Mouse (Mus musculus) kidney, adult 9 months (tissue): ENCODE results near the gene Sprr2a1.
"Not testable (repeated sequence)": the region's sequence is repeated elsewhere in the genome, so short reads cannot be mapped to it uniquely, and the experiment has no call there.

Source experiments
- DNase-seq: peaks from one replicate; pipeline ENCODE4 v3.0.0; 2022

Sprr2a1 gene

DNA sequence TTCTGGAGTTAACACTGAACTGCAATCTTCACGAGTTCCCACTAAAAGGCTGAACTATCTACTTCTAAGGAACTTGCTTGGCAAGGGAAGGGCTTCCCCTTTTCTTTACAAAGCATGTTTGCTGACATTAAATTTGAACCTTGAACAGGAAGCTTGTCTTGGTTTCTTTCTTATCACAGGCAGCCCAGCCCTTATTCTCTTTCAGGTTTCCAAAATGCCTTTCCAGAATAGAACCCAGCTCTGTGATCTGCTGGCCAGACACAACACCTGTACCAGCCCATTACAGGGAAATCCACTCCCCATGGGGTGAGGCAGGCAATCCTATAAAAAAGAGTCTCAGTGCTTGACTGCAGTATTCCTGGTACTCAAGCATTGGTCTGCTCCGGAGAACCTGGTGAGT is at the start of gene Sprr2a1, which contains the start of gene Sprr2a2:
Gene Sprr2a1, plus strand, starts transcription at position 231 of the 400 bp plus-strand sequence.
Gene Sprr2a2, plus strand, starts transcription at position 352 of the 400 bp plus-strand sequence.
- not testable (repeated sequence) for DNase-seq

DNA sequence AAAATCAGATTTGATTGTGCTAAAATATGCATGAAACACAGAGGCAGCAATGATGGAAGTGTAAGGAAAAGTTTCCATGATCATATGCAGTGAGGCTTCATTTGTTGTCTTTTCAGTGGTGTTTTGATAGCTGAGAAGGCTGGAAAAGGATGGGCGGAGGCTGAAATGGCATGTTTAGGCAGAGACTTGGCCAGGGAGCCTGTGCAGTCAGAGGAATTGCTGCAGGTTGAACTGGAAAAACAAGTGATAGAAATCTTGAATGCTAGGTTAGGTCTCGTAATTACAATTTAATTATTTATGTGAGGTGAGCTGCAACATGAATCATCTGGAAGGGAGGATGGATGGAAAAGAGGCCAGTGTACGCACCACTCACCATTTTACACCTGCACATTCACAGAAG is 45.8 kb upstream of the Sprr2a1 start:
- peak; percentile 9 for DNase-seq

DNA sequence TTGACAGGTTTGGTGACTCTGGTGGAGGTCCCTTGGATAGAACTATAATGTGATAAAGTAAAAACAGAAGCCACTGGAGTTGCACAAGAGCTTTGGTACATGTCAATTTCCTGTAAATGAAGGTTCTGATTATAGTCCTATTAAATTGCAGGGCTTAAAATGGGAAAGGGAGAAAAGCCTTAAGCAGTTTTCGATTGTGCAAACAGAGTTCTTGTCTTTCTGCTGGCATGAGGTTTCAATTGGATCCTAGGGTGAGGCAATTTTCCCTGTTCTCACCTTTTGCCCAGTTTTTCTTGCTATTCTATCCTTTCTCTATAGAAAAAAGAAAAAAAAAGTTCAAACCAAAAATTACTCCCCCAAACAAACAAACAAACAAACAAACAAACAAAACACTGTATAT is 38.7 kb upstream of the Sprr2a1 start:
- DNase-seq: no peak

- DNase-seq: no peak
Measured at GRCm38 (mm10) chr3:92195512-92196200, 19.9 kb upstream of the Sprr2a1 start.

- DNase-seq: not testable (repeated sequence)
Measured at GRCm38 (mm10) chr3:92211133-92211925, 4.3 kb upstream of the Sprr2a1 start.

- not testable (repeated sequence) for DNase-seq
Measured at GRCm38 (mm10) chr3:92212059-92212458, 3.5 kb upstream of the Sprr2a1 start.

DNA sequence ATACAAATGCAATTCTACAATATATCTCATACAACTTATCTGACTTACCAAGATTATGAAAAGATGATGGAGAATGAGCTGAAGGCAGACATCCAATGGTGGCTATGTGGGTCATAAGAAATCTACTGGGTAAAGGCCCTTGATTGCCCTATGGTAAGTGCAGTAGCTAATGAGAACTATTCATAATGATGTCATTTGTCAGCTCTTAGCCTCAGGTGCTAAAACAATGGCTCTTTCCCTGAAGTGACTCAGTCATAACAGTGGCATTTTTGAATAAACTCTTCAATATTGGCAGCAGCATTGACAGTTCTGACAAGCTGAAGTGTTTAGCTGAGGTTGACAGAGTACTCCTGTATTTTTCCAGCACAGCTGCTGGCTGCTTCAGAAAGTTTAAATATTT is 1.9 kb upstream of the Sprr2a1 start:
- DNase-seq: not testable (repeated sequence)

- DNase-seq: not testable (repeated sequence)
Measured at GRCm38 (mm10) chr3:92219031-92219430, 3.4 kb downstream of the Sprr2a1 start.

GRCm38 (mm10) chr3:92223708-92224107 is 8.1 kb downstream of the Sprr2a1 start:
- DNase-seq: not testable (repeated sequence)

DNA sequence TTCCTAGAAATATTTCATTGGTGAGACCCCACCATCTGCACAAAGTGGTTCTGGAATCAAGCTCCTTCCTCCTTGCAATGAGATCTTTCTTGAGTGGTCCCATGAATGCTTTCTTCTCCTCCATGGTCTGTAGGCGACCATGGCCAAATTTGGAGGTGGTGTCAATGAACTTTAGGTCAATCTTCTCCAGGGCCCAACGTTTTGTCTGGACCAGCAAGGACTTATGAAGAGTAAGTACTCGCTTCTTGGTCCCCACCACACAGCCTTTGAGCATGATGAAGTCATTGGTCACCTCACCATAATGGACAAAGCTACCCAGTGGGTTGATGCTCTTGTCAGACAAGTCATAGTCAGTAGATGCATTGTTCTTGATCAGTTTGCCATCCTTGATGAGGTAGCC is 11.8 kb downstream of the Sprr2a1 start:
- DNase-seq: not testable (repeated sequence)

GRCm38 (mm10) chr3:92236463-92237189 is 21.0 kb downstream of the Sprr2a1 start:
- not testable (repeated sequence) for DNase-seq

DNA sequence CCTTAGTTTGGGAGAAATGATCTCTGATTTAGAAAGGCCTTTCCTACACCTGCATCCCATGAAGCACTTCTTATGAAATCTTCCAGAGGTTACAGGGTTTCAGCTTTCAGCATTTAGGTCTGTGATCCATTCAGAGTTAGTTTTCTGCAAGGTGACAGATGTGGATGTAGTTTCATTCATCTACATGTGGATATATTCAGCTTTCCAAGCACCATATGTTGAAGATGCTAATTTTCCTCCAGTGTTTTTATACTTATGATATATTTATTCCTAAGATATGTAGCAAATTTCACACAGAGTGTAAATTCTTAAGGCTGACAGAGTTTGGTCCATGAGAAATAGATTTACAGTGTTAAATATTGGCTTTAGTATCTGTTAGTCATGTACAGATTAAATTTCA is 23.1 kb downstream of the Sprr2a1 start:
- DNase-seq: not testable (repeated sequence)

- DNase-seq: not testable (repeated sequence)
Measured at GRCm38 (mm10) chr3:92239197-92239596, 23.6 kb downstream of the Sprr2a1 start.

- not testable (repeated sequence) for DNase-seq
Measured at GRCm38 (mm10) chr3:92244833-92245232, 29.2 kb downstream of the Sprr2a1 start.

DNA sequence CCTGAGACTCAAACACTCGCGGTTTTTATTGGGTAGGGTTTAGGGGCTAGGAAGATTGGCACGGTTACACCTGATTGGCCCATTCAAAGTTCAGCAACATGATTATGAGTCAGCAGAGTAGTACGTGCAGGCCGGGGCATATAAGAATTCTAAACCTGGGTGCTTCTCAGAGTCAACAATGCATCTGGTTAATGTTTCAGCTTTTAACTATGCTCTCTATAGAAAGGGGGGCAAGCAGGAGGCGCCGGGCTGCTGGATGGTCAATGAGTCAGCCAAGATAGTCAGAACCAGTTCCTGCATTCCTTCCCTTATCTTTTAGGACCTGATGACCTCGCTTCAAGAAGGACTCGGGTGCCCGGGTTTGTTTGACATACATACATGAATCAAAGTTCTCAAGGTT is 30.6 kb downstream of the Sprr2a1 start:
- DNase-seq: not testable (repeated sequence)

DNA sequence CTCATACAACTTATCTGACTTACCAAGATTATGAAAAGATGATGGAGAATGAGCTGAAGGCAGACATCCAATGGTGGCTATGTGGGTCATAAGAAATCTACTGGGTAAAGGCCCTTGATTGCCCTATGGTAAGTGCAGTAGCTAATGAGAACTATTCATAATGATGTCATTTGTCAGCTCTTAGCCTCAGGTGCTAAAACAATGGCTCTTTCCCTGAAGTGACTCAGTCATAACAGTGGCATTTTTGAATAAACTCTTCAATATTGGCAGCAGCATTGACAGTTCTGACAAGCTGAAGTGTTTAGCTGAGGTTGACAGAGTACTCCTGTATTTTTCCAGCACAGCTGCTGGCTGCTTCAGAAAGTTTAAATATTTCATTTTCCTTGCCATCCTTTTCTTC is 32.9 kb downstream of the Sprr2a1 start:
- DNase-seq: not testable (repeated sequence)

GRCm38 (mm10) chr3:92250450-92250849 is 34.9 kb downstream of the Sprr2a1 start:
- DNase-seq: not testable (repeated sequence)

DNA sequence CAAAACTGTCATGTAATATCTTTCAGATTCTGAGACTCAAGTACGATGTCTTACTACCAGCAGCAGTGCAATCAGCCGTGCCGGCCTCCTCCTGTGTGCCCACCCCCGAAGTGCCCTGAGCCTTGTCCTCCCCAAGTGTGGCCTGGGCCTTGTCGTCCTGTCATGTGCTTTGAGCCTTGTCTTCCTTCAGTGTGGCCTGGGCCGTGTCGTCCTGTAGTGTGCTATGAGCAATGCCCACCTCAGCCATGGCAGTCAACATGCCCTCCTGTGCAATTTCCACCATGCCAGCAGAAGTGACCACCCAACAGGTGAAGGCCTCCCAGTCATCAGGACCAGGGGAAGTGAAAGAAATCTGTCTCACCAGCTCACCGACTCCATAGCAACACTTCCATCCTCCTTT is 38.3 kb downstream of the Sprr2a1 start:
- not testable (repeated sequence) for DNase-seq

GRCm38 (mm10) chr3:92258526-92258925 is 42.9 kb downstream of the Sprr2a1 start:
- not testable (repeated sequence) for DNase-seq

DNA sequence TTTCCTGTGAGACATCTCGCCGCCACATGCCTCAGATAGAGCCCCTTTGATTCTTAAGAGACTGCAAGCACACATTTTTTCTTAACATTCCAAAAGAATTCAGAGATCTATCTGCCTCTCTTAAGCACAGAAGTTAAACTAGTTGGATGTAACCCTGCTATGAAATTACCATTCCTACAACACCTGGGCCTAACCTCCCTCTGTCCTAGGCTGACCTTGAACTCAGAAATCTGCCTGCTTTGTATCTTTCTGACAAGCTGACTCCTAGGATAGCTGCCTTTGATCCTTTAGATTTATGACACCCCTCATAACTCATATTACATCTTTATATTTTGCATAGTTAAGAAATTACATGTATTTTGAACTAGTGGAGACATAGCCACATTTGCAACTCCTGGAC is 47.9 kb downstream of the Sprr2a1 start:
- not testable (repeated sequence) for DNase-seq
